Mouse (Mus musculus): ENCODE data around the gene Nppb.

- TF ChIP-seq KAT2A (conservative IDR thresholded peaks at IDR 0.05; ENCODE audit: low read depth, low read length) (no peak), E2F4 (IDR thresholded peaks at IDR 0.05; ENCODE audit: borderline replicate concordance, low read depth, low read length) (no peak), POLR2A (IDR thresholded peaks at IDR 0.05; ENCODE audit: control insufficient read depth in 1 of 2, insufficient read depth in 1 of 2, low read depth in 1 of 2, low read length in 2 of 2, poor library complexity in 1 of 2) (no peak), MAFK (IDR thresholded peaks at IDR 0.05; ENCODE audit: borderline replicate concordance, low read depth, low read length) (no peak), HCFC1 (IDR thresholded peaks at IDR 0.05; ENCODE audit: low read depth, low read length) (no peak), CTCF (IDR thresholded peaks at IDR 0.05 in 2 of 3, conservative IDR thresholded peaks at IDR 0.05 in 1 of 3; ENCODE audit: control insufficient read depth in 1 of 3, insufficient read depth in 1 of 3, low read depth in 2 of 3, low read length in 3 of 3, poor library complexity in 1 of 3, severe bottlenecking in 1 of 3) (no peak), TAL1 (IDR thresholded peaks at IDR 0.05; ENCODE audit: low read length) (no peak), EP300 (IDR thresholded peaks at IDR 0.05; ENCODE audit: low read depth in 1 of 2, low read length in 2 of 2) (no peak)
These were observed 26.6 kb downstream of the Nppb start for GRCm38 (mm10) chr4:148012216-148012615.
